Mouse (Mus musculus) layer of hippocampus, adult 2 months (tissue): Measurements from ENCODE around the gene Mapkapk2. TPM values are rescaled to one million over a fixed set of nuclear protein-coding genes. Genes with fewer than 3 reads are reported as not detected.

ENCODE experiments used
- DNase-seq, 2 experiments: peaks; one replicate each; pipeline ENCODE4 v3.0.0; 2022; ENCODE audit warnings: low spot score in 2 of 2
- H3K27ac ChIP-seq: fragments of 200-600 bp; 2 replicates; pipeline ENCODE4 v1.8.1; 2022
- H3K4me3 ChIP-seq: fragments of 200-600 bp; 2 replicates; pipeline ENCODE4 v1.8.1; 2022; ENCODE audit warnings: mild to moderate bottlenecking
- CTCF ChIP-seq: fragments of 200-600 bp; conservative IDR thresholded peaks from 2 replicates; pipeline ENCODE4 v1.8.1; 2022; ENCODE audit warnings: antibody characterized with exemption, mild to moderate bottlenecking, moderate library complexity
- total RNA-seq, 2 experiments: library from RNA; stranded (reverse); gene quantifications; 2 replicates each; pipeline ENCODE4 v1.2.3; 2021

Mapkapk2 gene
- total RNA-seq, 2 experiments from 2014 or later: 28.4 to 29.4 TPM

- H3K4me3 ChIP-seq: no peak overlapping the region
- DNase-seq: no peak
- TF ChIP-seq CTCF: no peak
- H3K27ac ChIP-seq: peak overlapping the region; percentile 21; the same call in 1 of the 2 replicates
Measured at GRCm38 (mm10) chr1:131134231-131134630, 36.6 kb upstream of the Mapkapk2 start.

DNA sequence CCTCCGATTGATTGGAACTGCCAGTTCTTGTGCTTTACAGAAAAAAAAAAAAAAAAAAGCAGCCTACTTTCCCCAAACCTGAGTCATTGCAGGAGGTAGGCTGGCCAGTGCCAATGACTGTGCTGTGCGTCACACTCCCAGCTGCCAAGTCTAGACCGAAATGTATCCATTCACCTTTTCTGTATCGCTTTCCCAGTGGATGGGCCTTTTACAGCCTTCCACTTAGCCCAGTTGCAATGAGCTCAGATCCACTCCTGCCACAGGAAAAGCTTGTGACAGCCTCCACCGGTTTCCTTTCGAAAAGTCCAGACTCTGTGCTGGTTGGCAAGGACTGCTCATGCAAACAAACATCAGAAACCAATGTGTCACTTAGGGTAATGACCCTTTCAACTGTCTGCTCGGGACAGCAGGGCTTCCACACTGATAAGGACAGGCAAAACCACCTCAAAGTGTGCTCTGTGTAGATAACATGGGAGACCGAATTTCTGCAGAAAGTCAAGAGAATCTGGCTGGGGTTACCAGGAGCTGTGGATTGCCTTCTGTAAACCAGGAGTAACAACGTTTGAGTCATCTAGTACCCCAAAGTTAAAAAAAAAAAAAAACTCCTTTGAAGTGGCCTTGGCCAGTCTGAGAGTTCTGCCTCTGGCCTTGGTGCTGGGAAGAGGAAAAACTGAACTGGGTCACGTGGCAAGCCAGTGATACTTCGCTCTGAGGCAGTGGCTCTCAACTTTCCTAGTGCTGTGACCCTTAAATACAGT lies 28.5 kb upstream of the Mapkapk2 start:
- Histone ChIP-seq H3K27ac (peak overlapping the region; percentile 25; the same call in 1 of the 2 replicates), H3K4me3 (no peak overlapping the region)
- DNase-seq: no peak
- TF ChIP-seq CTCF: no peak

DNA sequence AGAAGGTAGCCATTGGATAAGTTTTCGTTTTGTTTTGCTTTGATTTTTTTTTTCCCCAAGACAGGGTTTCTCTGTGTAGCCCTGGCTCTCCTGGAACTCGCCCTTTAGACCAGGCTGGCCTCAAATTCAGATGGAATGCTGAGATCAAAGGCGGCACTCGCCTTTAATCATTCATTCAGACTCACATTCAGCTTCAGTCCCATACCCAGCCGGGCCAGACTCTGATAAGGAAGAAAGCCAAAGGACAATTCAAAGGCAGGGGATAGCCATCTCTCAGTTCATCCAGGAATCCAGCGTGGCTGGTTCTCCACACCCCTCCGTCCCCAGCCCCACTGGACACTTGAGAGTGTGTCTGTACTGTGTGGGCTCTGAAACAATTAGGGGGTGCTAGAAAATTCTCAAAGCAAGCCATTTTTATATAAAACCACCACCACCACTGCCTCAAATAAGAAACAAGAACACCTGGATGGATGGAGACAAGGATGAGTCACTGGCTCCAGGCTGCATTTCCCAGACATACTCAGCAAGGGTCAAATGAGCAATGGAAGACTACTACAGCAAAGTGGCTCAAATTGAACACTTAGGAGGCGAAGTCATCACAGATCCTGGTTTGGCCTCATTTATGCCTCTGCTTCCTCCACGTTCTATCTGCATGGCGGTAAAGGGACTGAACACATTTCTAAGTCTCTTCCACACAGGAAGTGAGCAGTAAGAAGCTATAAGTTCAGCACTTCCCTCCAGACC lies 26.1 kb upstream of the Mapkapk2 start:
- H3K4me3 ChIP-seq: no peak overlapping the region
- no peak overlapping the region for H3K27ac ChIP-seq
- no peak for DNase-seq
- no peak for TF ChIP-seq CTCF

DNA sequence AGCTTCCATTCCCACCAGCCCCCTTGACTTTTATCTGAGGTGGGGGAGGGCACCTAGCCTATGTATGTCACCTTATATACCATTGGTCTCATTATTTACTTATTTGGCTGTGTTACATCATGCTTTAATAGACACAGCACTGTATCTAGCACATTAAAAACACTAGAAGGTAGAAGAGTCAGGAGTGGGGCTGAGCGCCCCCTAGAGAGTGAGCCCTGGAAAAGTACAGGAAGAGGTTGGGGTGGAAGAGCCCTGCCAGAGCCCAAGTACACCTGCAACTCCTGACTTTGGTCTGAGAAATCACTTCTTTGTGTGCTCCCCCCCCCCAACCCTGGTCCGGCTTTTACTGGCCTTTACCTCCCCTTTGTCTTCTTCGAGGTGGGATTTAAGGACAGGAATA lies 24.4 kb upstream of the Mapkapk2 start:
- TF ChIP-seq CTCF: peak; percentile 69
- no peak for DNase-seq

DNA sequence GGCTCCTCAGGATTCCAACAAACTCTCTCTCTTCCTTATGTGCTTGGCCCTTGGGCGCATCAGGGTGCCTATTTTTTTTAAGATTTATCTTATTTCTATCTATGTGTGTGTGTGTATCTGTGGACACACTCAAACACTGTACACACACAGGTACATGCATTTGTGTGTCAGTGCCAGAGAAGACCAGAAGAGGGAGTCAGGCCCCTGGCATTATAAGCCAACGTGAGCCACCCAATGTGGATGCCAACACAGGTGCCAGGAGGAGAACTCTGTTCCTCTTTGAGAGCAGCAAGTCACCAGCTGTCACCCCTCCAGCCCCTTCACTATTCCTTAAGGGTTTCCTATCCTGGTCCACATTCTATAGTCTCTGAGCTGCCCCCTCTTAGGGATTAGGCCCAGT lies 21.4 kb upstream of the Mapkapk2 start:
- peak; percentile 65 for TF ChIP-seq CTCF
- Histone ChIP-seq H3K27ac (no peak overlapping the region; the same call in 1 of the 2 replicates), H3K4me3 (no peak overlapping the region)
- no peak for DNase-seq

More for the DNA sequence above, 24.4 kb upstream of the Mapkapk2 start:
- Histone ChIP-seq H3K27ac (no peak overlapping the region), H3K4me3 (no peak overlapping the region)

DNA sequence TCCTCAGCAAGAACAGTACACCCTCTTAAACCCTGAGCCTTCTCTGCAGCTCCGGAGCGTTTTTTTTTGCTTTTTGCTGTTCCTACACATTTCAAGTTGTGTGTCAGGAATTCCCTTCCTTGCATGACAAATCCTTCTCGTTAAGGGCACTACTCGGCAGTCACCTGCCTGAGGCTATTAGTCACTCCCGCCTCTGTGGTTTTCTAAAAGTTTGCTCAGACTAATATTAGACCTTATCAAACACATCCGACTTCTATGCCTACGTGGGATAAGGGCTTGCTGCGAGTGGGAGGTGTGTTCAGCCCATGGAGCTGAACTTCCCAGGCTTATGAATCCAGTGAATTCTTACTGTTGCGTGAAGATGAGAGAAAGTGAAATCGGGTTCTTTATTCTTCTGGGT lies 20.9 kb upstream of the Mapkapk2 start:
- no peak overlapping the region for H3K4me3 ChIP-seq
- peak overlapping the region; percentile 32; the same call in 1 of the 2 replicates for H3K27ac ChIP-seq
- TF ChIP-seq CTCF: no peak
- DNase-seq: no peak

DNA sequence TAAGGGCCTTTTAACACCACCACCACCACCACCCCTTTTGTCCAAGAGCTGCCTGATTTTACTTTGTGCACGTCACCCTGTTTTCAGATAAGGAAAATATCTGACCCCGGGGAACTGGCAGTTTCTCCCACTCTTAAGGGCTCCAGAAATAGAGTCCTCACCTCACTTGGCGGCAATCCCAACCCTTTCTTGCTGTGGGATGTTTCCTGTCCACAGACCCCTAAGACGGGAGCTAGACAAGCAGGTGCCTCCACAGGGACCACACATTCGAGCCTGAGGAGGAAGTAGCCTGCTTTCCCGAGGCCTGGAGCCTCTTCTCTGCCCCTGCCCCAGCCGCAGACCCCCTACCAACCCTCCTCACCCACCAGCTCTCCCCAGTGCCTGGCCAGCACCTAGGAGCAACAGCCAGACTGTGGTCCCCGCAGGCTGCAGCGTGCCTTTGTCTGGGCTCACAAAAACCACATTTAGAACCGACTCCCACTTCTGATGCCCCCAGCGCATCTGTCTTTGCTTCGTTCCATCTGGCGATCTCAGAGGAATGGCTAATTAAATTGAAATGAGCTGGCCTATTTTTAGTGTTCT lies 18.9 kb upstream of the Mapkapk2 start:
- H3K4me3 ChIP-seq: peak overlapping the region; percentile 35
- H3K27ac ChIP-seq: peak overlapping the region; percentile 90
- peak; percentile 82 to 86 for DNase-seq
- TF ChIP-seq CTCF: no peak

- Histone ChIP-seq H3K27ac (peak overlapping the region; percentile 41; the same call in 1 of the 2 replicates), H3K4me3 (no peak overlapping the region)
- DNase-seq: peak; percentile 78
- TF ChIP-seq CTCF: peak; percentile 78
Measured at GRCm38 (mm10) chr1:131115932-131116331, 18.3 kb upstream of the Mapkapk2 start.

DNA sequence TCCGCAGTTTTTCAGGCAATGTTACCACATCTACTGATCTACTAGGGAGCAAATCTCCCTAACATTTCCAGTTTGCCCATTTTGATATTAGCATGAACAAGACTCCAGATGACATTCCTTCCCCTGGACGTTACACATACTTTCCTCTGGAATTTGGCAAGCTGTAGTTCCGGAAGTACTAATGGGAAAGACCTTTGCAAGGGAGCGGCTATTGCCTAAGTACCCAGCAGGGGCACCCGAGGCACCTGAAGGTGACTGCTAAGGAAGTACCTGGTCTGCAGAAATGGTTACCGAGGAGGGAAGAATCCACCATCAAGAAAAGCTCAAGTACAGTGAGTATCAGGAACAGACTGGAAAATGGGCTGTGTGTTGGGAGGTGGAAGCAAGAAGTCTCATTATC lies 14.9 kb upstream of the Mapkapk2 start:
- Histone ChIP-seq H3K4me3 (no peak overlapping the region), H3K27ac (no peak overlapping the region)
- peak; percentile 33 for TF ChIP-seq CTCF
- DNase-seq: no peak

DNA sequence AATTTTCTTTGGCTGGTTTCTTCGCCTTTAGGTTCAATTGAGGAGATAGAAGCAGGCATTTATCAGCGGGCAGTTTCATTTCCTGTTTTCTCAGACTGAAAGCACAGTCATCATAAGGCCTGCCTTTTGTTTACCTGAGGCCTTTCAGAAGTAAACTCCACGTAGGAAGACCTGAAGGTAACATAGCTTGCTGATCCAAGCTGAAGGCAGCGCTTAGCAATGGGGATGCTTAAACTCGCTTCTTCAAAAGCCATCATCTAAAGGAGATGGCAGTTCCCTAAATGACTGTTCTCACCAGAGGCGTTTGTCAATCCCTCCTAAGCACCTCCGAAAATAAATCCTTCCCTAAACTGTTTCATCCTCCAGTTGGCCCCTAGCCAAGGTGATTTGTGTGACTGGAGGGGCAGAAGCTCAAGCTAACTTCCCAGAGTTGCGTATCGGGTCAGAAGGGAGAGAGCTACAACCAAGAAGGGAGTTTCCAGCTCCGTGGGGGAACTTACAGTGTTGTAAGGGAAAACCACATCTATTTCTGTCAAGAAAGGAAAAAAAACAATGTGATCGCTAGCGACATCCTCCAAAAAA lies 13.0 kb upstream of the Mapkapk2 start:
- no peak overlapping the region for H3K4me3 ChIP-seq
- no peak overlapping the region for H3K27ac ChIP-seq
- no peak for DNase-seq
- no peak for TF ChIP-seq CTCF

GRCm38 (mm10) chr1:131107575-131108308 lies 10.1 kb upstream of the Mapkapk2 start:
- DNase-seq: no peak
- TF ChIP-seq CTCF: no peak
- no peak overlapping the region for H3K4me3 ChIP-seq
- no peak overlapping the region for H3K27ac ChIP-seq

DNA sequence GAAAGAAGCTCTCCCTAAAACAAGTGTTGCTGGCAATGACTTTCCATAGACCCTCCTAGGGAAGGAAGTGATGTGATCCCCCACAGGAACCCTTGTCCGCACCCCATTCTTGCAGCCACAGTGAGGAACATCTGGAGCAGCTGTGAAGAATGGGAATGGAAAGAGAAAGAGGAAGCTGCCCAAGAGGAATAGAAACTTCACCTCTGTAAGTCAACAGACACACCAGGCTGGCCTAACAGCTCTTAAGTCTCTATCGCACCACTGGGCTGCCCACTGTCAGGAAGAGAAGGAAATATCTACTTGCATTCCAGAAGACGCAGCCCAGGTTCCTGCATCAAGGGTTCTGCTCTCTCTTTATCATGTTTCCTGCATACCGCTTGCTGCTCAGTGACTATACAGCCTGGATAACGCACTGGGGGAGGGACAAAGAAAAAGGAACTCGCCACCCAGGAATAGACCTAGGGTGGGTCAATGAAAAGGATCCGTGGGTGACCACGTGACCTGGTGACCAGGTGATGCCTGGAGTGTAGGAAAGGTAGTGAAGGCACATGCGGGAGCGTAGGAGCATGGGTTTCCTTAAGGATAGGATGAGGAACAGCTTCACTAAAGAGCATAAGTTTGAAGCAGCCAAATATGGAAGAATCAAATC lies 6.3 kb upstream of the Mapkapk2 start:
- Histone ChIP-seq H3K27ac (no peak overlapping the region), H3K4me3 (no peak overlapping the region)
- TF ChIP-seq CTCF: no peak
- DNase-seq: no peak
